Mouse (Mus musculus): ENCODE data around the gene Pzp. TPM values are rescaled to one million over a fixed set of nuclear protein-coding genes. Genes with fewer than 3 reads are reported as not detected.

Gene Pzp
- total and polyA plus RNA-seq, 2 experiments from 2014 or later, result not detected

DNA sequence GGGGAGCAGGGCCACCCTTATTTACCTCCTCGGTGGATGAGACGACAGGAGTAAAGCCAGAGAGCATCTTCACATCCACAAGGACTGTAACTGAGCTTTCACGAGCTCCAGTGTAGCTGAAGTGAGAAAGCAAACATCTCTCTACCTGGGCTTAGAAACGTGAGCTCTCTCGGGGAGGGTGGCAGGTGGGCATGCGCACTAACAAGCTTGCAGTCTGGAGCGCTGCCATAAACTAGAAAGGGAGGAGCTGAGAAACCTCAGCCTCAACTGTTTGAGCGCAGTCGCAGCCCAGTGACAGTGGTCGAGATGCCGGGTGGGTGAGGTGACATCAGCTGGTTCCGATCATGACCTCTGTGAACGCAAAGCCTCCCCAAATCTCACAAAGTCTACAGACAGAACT is 16.7 kb upstream of the Pzp start:
- no peaks in the 10 kb centered on the region for H3K9me3 ChIP-seq (ENCODE audit: low read length)
- no peaks in the 10 kb centered on the region for H3K27me3 ChIP-seq (ENCODE audit: insufficient read depth, low read length)
- no peak for TF ChIP-seq CTCF (IDR thresholded peaks at IDR 0.05)
- H3K4me1 ChIP-seq (ENCODE audit: insufficient read depth, low read length), result no peaks in the 10 kb centered on the region
- ATAC-seq (ENCODE audit: low FRiP score) (no peak), DNase-seq (ENCODE audit: low spot score) (no peak)
- H3K36me3 ChIP-seq (ENCODE audit: insufficient read depth, low read length), result no peaks in the 10 kb centered on the region
- H3K9ac ChIP-seq (replicated peaks; ENCODE audit: low read length, poor library complexity, severe bottlenecking), result no peak overlapping the region
- no peak overlapping the region for H3K4me3 ChIP-seq (ENCODE audit: low read depth, low read length)
- H3K27ac ChIP-seq (ENCODE audit: low read depth, low read length), result no peak overlapping the region
- no peak overlapping the region for H3K4me2 ChIP-seq (ENCODE audit: low read depth, low read length, poor library complexity, severe bottlenecking)
- WGBS, result 85% methylated on average over 13 of the region's 13 CpGs

DNA sequence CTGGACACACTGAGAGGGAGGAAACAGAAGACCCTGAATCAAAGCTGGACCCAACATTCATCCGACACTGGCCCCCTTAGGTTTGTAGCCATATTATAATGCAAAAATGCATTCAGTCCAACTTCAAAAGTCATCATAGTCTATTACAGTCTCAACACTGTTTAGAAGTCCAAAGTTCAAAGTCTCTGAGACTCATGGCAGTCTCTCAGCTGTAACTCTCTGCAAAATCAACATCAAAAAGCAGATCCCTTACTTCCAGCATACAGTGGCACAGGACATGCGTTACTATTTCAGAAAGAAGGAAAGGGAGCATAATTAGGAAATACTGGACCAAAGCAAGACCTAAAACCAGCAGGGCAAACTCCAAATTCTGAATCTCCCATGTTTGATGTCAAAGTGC is 8.7 kb upstream of the Pzp start:
- Histone ChIP-seq H3K36me3 (ENCODE audit: insufficient read depth, low read length) (no peaks in the 10 kb centered on the region), H3K4me2 (ENCODE audit: low read depth, low read length, poor library complexity, severe bottlenecking) (no peak overlapping the region), H3K27me3 (ENCODE audit: insufficient read depth, low read length) (no peaks in the 10 kb centered on the region), H3K4me3 (ENCODE audit: low read depth, low read length) (no peak overlapping the region), H3K9me3 (ENCODE audit: low read length) (no peaks in the 10 kb centered on the region), H3K27ac (ENCODE audit: low read depth, low read length) (no peak overlapping the region), H3K9ac (replicated peaks; ENCODE audit: low read length, poor library complexity, severe bottlenecking) (no peak overlapping the region), H3K4me1 (ENCODE audit: insufficient read depth, low read length) (no peaks in the 10 kb centered on the region)
- ATAC-seq (ENCODE audit: low FRiP score), result no peak
- no peak for TF ChIP-seq CTCF (IDR thresholded peaks at IDR 0.05)
- no peak for DNase-seq (ENCODE audit: low spot score)
- 96% methylated on average over 2 of the region's 2 CpGs for WGBS

DNA sequence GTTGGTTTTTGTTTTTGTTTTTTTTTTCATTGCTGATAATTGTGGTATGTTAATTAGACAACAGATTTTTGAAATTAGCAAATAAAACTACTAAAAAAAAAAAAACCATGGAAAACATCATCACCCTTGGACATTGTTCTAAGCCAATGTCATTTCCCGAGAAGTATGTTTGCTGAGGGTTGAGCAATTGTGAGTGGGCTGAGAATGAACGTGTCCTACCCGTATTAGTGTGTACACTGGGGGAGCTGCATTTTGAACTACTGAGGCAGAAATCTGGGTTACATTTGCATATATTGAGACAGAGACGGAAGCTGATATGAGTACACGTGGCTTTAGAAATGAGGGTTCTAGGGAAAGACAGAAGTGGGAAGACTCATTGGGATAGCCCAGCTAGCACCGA is 6.8 kb upstream of the Pzp start:
- WGBS, result 92% methylated on average over 6 of the region's 6 CpGs
- no peaks in the 10 kb centered on the region for H3K27me3 ChIP-seq (ENCODE audit: insufficient read depth, low read length)
- no peak overlapping the region for H3K4me2 ChIP-seq (ENCODE audit: low read depth, low read length, poor library complexity, severe bottlenecking)
- no peaks in the 10 kb centered on the region for H3K4me1 ChIP-seq (ENCODE audit: insufficient read depth, low read length)
- H3K4me3 ChIP-seq (ENCODE audit: low read depth, low read length), result no peak overlapping the region
- no peak for ATAC-seq (ENCODE audit: low FRiP score)
- no peaks in the 10 kb centered on the region for H3K36me3 ChIP-seq (ENCODE audit: insufficient read depth, low read length)
- no peak overlapping the region for H3K27ac ChIP-seq (ENCODE audit: low read depth, low read length)
- no peak overlapping the region for H3K9ac ChIP-seq (replicated peaks; ENCODE audit: low read length, poor library complexity, severe bottlenecking)
- no peaks in the 10 kb centered on the region for H3K9me3 ChIP-seq (ENCODE audit: low read length)
- TF ChIP-seq CTCF (IDR thresholded peaks at IDR 0.05), result no peak
- no peak for DNase-seq (ENCODE audit: low spot score)

DNA sequence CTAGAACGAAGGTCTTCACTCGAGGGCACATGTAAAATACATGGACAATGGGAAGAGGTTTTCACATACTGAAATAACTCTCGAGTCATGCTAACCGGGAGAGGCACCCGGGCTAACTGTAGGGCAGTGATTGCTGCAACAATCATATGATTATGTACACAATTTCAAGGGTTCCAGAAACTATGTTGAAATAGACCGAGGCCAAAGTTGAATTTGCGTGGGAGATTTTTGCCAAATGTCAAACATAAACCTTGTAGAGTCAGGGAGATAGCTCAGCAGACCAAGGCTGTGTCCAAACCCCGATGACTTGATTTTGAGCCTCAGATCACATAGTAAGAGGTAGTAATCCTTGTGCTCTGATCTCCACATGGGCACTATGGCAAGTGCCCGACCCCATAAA is 6.2 kb upstream of the Pzp start:
- Histone ChIP-seq H3K36me3 (ENCODE audit: insufficient read depth, low read length) (no peaks in the 10 kb centered on the region), H3K27me3 (ENCODE audit: insufficient read depth, low read length) (no peaks in the 10 kb centered on the region), H3K9ac (replicated peaks; ENCODE audit: low read length, poor library complexity, severe bottlenecking) (no peak overlapping the region), H3K4me3 (ENCODE audit: low read depth, low read length) (no peak overlapping the region), H3K9me3 (ENCODE audit: low read length) (no peaks in the 10 kb centered on the region), H3K4me2 (ENCODE audit: low read depth, low read length, poor library complexity, severe bottlenecking) (no peak overlapping the region), H3K27ac (ENCODE audit: low read depth, low read length) (no peak overlapping the region), H3K4me1 (ENCODE audit: insufficient read depth, low read length) (no peaks in the 10 kb centered on the region)
- DNase-seq (ENCODE audit: low spot score) (no peak), ATAC-seq (ENCODE audit: low FRiP score) (no peak)
- 91% methylated on average over 9 of the region's 9 CpGs for WGBS
- no peak for TF ChIP-seq CTCF (IDR thresholded peaks at IDR 0.05)

DNA sequence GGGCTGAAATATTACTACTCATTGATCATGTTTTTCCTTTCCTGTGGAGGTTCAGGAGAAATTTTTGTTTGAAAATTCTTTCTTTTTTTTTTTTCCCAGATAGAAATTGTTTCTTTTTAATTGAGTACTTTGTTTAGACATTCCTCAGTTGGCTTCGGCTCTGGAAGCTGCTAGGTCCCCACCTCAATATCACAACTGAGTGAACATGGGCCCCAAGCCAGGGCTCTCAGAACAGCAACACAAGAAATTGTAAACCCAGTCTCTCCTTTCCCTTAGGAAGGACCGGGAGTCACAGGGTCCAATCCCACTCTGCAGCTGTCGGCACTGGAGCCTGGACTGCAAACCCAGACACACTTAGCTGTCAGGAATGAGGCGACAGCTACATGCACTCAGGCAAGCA is 2.0 kb upstream of the Pzp start:
- no peak overlapping the region for H3K9ac ChIP-seq (replicated peaks; ENCODE audit: low read length, poor library complexity, severe bottlenecking)
- H3K9me3 ChIP-seq (ENCODE audit: low read length), result no peaks in the 10 kb centered on the region
- DNase-seq (ENCODE audit: low spot score) (no peak), ATAC-seq (ENCODE audit: low FRiP score) (no peak)
- H3K27me3 ChIP-seq (ENCODE audit: insufficient read depth, low read length), result no peaks in the 10 kb centered on the region
- TF ChIP-seq CTCF (IDR thresholded peaks at IDR 0.05), result no peak
- H3K4me1 ChIP-seq (ENCODE audit: insufficient read depth, low read length), result no peaks in the 10 kb centered on the region
- H3K4me3 ChIP-seq (ENCODE audit: low read depth, low read length), result no peak overlapping the region
- no peaks in the 10 kb centered on the region for H3K36me3 ChIP-seq (ENCODE audit: insufficient read depth, low read length)
- H3K4me2 ChIP-seq (ENCODE audit: low read depth, low read length, poor library complexity, severe bottlenecking), result no peak overlapping the region
- H3K27ac ChIP-seq (ENCODE audit: low read depth, low read length), result no peak overlapping the region
- 67% methylated on average over 4 of the region's 4 CpGs for WGBS

DNA sequence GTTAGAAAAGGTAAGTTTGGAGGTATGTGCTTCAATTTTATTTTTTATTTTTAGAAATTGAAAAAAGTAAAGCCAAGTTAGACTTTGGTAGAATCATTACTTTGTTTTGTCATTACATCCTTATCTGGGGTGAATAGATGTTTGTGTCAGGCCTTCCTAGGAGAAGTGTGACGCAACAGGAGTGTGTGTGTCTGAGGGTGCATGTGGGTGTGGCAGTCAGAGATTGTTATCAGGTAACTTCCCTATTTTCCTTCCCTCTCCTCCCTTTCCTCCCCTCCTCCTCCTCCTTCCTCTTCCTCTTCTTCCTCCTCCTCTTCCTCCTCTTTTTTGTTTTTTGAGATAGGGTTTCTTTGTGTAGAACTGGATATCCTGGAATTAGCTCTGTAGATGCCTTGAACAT is 590 bp upstream of the Pzp start:
- 93% methylated on average over 1 of the region's 1 CpGs for WGBS
- no peak overlapping the region for H3K4me3 ChIP-seq (ENCODE audit: low read depth, low read length)
- no peak for TF ChIP-seq CTCF (IDR thresholded peaks at IDR 0.05)
- no peaks in the 10 kb centered on the region for H3K4me1 ChIP-seq (ENCODE audit: insufficient read depth, low read length)
- H3K4me2 ChIP-seq (ENCODE audit: low read depth, low read length, poor library complexity, severe bottlenecking), result no peak overlapping the region
- DNase-seq (ENCODE audit: low spot score), result no peak
- no peaks in the 10 kb centered on the region for H3K36me3 ChIP-seq (ENCODE audit: insufficient read depth, low read length)
- H3K9ac ChIP-seq (replicated peaks; ENCODE audit: low read length, poor library complexity, severe bottlenecking), result no peak overlapping the region
- no peak for ATAC-seq (ENCODE audit: low FRiP score)
- H3K27ac ChIP-seq (ENCODE audit: low read depth, low read length), result no peak overlapping the region
- H3K9me3 ChIP-seq (ENCODE audit: low read length), result no peaks in the 10 kb centered on the region
- H3K27me3 ChIP-seq (ENCODE audit: insufficient read depth, low read length), result no peaks in the 10 kb centered on the region

DNA sequence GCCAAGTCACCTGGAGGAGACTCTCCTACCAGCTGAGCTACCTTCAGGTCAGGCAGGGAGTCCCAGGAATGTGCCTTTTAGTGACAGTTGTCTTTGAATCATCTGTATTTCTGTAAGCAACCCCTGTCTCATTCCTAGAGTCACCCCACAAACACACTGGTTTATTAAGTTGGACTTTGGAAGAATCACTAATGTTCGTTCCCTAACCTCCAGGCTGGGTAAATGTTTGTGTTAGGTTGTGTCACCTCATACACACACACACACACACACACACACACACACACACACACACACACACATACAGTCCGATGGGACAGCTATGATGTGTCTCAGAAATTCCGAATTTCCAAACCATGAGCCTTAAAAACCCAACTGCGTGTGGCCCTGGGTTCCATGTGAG is 719 bp downstream of the Pzp start:
- Histone ChIP-seq H3K9me3 (ENCODE audit: low read length) (no peaks in the 10 kb centered on the region), H3K27me3 (ENCODE audit: insufficient read depth, low read length) (no peaks in the 10 kb centered on the region), H3K4me2 (ENCODE audit: low read depth, low read length, poor library complexity, severe bottlenecking) (no peak overlapping the region), H3K4me1 (ENCODE audit: insufficient read depth, low read length) (no peaks in the 10 kb centered on the region), H3K4me3 (ENCODE audit: low read depth, low read length) (no peak overlapping the region), H3K27ac (ENCODE audit: low read depth, low read length) (no peak overlapping the region), H3K9ac (replicated peaks; ENCODE audit: low read length, poor library complexity, severe bottlenecking) (no peak overlapping the region), H3K36me3 (ENCODE audit: insufficient read depth, low read length) (no peaks in the 10 kb centered on the region)
- no peak for TF ChIP-seq CTCF (IDR thresholded peaks at IDR 0.05)
- 92% methylated on average over 4 of the region's 4 CpGs for WGBS
- DNase-seq (ENCODE audit: low spot score) (no peak), ATAC-seq (ENCODE audit: low FRiP score) (no peak)

All from midbrain, postnatal 0 days (tissue).